Mouse (Mus musculus) ES-Bruce4 (cell line): ENCODE measurements around the gene Ddx1. TPM values are rescaled to one million over a fixed set of nuclear protein-coding genes. Genes with fewer than 3 reads are reported as not detected.
"Not testable (repeated sequence)": the region's sequence is repeated elsewhere in the genome, so short reads cannot be mapped to it uniquely, and the experiment has no call there.

ENCODE experiments used
- H3K27ac ChIP-seq: 2 replicates; pipeline ENCODE4 v1.5.1; 2012; ENCODE audit warnings: low read length, inconsistent platforms; ENCODE audit not compliant: insufficient read depth
- H3K27me3 ChIP-seq: 2 replicates; pipeline ENCODE4 v1.6.1; 2012; ENCODE audit warnings: mild to moderate bottlenecking, low read length, inconsistent platforms; ENCODE audit not compliant: control insufficient read depth, poor library complexity, insufficient read depth, severe bottlenecking
- H3K36me3 ChIP-seq: 2 replicates; pipeline ENCODE4 v1.6.1; 2012; ENCODE audit warnings: inconsistent platforms, mild to moderate bottlenecking, low read length, moderate library complexity; ENCODE audit not compliant: control insufficient read depth, poor library complexity, insufficient read depth, severe bottlenecking
- H3K4me1 ChIP-seq: one replicate; pipeline ENCODE4 v1.8.1; 2011; ENCODE audit warnings: low read length; ENCODE audit not compliant: control insufficient read depth, insufficient read depth
- H3K4me3 ChIP-seq: 2 replicates; pipeline ENCODE4 v1.5.1; 2011; ENCODE audit warnings: low read depth, mild to moderate bottlenecking, low read length
- H3K9ac ChIP-seq: 2 replicates; pipeline ENCODE4 v1.6.1; 2012; ENCODE audit warnings: low read depth, mild to moderate bottlenecking, inconsistent platforms; ENCODE audit not compliant: poor library complexity, severe bottlenecking
- H3K9me3 ChIP-seq: replicated peaks from 2 replicates; pipeline ENCODE4 v1.6.1; 2012; ENCODE audit warnings: mild to moderate bottlenecking, low read length, inconsistent platforms; ENCODE audit not compliant: control insufficient read depth, poor library complexity, insufficient read depth, severe bottlenecking
- CTCF ChIP-seq: IDR thresholded peaks from one replicate; pipeline ENCODE4 v1.8.1; 2011; ENCODE audit warnings: low read depth, low read length
- EP300 ChIP-seq: IDR thresholded peaks from 2 replicates; pipeline ENCODE4 v1.6.1; 2011; ENCODE audit warnings: low read depth, low read length; ENCODE audit not compliant: insufficient read depth
- POLR2A ChIP-seq: IDR thresholded peaks from one replicate; pipeline ENCODE4 v1.8.1; 2011; ENCODE audit warnings: low read length; ENCODE audit not compliant: insufficient read depth
- polyA plus RNA-seq: library from polyadenylated mRNA; stranded (reverse); fragments of >200 nt; gene quantifications from 2 replicates; pipeline ENCODE4 v1.2.4, GENCODE M21; 2011; ENCODE audit warnings: low read depth; ENCODE audit not compliant: missing spikeins, insufficient read depth, insufficient read length

Ddx1 gene
- polyA plus RNA-seq, 1 experiment: 257 TPM

DNA sequence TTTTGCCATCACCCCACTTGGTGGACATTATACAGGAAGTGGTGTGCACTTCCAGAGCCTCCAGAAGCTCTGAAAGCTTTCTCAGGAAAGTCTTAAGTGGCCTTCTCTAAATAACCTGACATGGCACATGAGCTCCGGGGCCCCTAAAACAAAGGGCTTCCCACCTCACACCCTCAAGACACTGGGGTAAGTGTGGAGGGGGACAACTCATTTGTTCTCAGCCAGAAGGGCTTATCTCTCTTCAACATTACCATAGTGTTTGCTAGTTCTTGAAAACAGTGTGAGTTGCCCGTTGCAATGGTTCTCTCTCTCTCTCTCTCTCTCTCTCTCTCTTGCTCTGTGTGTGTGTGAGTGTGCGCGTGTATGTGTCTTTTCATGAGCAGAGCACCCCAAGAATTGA, 62.8 kb downstream of the Ddx1 start:
- no peaks in the 10 kb centered on the region for H3K9me3 ChIP-seq
- H3K4me3 ChIP-seq: no peak overlapping the region
- no peak overlapping the region for H3K9ac ChIP-seq
- no peaks in the 10 kb centered on the region for H3K4me1 ChIP-seq
- no peak overlapping the region for H3K27ac ChIP-seq
- no peak for TF ChIP-seq CTCF
- TF ChIP-seq POLR2A: no peak
- TF ChIP-seq EP300: no peak
- no peaks in the 10 kb centered on the region for H3K36me3 ChIP-seq
- H3K27me3 ChIP-seq: no peaks in the 10 kb centered on the region; the same call in 1 of the 2 replicates

DNA sequence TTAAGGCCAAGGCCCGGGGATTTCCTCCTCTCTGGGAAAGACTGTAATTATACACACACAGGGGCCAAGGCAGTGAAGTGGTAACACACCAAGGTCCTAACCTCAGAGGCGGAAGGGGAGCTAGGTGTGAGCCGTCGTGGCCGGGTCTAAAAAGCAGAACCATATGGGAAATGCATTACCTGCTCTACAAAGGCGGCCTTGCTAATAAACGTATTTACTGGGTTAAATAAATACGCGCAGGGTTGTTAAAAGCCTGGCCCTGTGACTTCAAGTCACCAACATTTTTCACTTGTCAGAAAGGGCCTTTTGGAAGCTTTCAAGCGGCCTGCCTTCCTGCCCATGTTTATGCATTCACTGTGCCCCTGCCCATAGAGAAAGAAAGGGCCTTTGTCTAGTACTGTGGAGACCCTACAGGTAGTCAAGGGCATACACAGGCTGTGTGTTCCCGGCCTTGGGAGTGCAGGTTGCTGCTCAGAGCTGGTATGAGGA, 64.1 kb downstream of the Ddx1 start:
- H3K36me3 ChIP-seq: no peaks in the 10 kb centered on the region
- no peak overlapping the region for H3K9ac ChIP-seq
- no peak overlapping the region for H3K27ac ChIP-seq
- H3K4me1 ChIP-seq: no peaks in the 10 kb centered on the region
- H3K9me3 ChIP-seq: no peaks in the 10 kb centered on the region
- H3K4me3 ChIP-seq: no peak overlapping the region
- TF ChIP-seq EP300 (no peak), CTCF (no peak), POLR2A (no peak)
- no peaks in the 10 kb centered on the region for H3K27me3 ChIP-seq

DNA sequence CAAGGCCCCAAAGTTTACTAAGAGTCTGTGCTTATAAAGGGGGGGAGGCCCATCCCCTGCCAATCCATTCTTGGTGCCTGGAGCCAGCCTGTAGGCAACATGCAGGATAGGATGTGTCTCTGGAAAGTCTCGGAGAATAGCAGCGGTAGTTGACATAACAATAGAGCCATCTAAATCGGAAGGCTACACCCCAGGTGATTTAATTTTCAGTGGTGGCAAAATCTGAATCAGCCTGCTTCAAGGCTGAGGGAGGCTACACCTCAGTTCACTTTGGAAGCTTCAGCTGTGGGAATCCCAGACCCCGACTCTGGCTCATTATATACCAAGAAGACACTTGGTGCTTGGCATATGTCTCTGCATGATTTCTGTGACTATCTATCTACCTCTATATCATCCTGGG, 64.9 kb downstream of the Ddx1 start:
- not testable (repeated sequence) for H3K4me1 ChIP-seq, H3K36me3 ChIP-seq, H3K9me3 ChIP-seq, H3K9ac ChIP-seq, H3K27me3 ChIP-seq, H3K4me3 ChIP-seq, H3K27ac ChIP-seq

DNA sequence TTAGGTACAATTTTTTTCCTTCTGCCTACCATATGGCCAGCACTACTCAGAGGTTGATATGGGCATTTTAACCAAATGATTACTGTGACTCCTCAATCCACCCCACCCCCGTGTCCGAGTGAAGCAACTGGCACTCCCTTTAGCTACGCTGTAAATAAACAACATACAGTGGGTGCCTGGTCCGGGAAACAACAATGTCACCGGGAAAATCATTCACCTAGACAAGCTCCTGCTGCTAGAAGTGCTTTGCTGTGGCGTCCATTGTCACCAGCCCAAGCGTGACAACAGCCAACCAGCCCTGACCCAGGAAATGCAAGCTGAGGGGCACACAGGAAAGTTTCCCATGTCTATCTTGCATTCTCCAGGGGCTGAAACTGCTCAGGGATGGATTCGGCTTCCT, 66.8 kb downstream of the Ddx1 start:
- H3K4me3 ChIP-seq: no peak overlapping the region
- TF ChIP-seq POLR2A (no peak), EP300 (no peak), CTCF (no peak)
- H3K4me1 ChIP-seq: no peaks in the 10 kb centered on the region
- H3K27me3 ChIP-seq: no peaks in the 10 kb centered on the region
- H3K9me3 ChIP-seq: no peaks in the 10 kb centered on the region
- H3K27ac ChIP-seq: no peak overlapping the region
- H3K9ac ChIP-seq: no peak overlapping the region
- no peaks in the 10 kb centered on the region for H3K36me3 ChIP-seq

DNA sequence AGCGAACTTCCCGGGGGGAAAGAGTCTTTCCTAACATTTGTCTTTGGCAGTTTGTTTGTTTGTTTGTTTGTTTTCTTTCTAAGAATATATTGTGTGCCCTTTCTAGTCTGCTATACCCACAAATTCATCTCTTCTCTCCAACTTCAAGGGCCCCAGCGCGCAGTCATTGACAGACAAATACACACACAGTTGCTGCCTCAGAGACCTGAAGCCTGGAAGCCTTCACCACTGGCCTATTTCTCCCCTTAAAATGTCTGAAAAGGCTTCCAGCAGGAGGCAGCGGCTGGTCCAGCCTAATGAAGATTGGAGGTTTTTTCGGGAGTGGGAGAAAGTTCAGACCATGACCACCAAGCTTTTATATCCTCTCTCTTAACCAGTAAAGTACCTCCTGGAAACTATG, 67.3 kb downstream of the Ddx1 start:
- TF ChIP-seq POLR2A (no peak), EP300 (no peak), CTCF (no peak)
- Histone ChIP-seq H3K9me3 (no peaks in the 10 kb centered on the region), H3K27me3 (no peaks in the 10 kb centered on the region), H3K9ac (no peak overlapping the region), H3K4me3 (no peak overlapping the region), H3K36me3 (no peaks in the 10 kb centered on the region), H3K27ac (no peak overlapping the region), H3K4me1 (no peaks in the 10 kb centered on the region)

DNA sequence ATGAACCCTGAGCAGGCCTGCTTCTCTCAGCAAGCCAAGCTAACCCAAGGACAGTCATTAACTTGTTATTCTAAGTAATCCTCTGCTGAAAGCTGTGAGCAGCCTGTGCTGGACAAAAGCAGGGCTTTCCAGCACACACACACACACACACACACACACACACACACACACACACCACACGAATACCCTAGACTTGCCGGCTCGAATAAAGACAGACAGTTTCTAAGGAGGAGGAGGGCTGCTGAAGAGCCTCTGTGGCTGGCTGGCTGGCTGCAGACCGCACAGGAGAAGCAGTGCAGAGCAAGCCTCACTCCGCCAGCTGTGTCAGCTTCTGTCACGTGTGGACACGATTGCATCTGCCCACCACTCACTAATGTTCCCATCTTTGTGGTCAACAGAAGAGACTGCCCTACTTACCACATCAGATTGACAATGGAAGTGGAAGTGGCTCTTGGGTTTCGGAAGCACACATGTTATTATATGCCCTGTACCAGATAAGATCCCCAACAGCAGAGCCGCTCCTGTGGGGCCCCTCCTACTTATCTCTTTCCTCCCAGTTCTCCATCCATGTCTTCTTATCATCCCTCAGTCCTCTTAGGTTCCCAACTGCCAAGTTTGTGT, 68.2 kb downstream of the Ddx1 start:
- TF ChIP-seq EP300 (no peak), POLR2A (no peak), CTCF (no peak)
- Histone ChIP-seq H3K9me3 (no peaks in the 10 kb centered on the region), H3K4me3 (no peak overlapping the region), H3K27ac (no peak overlapping the region), H3K27me3 (no peaks in the 10 kb centered on the region), H3K36me3 (no peaks in the 10 kb centered on the region), H3K4me1 (no peaks in the 10 kb centered on the region), H3K9ac (no peak overlapping the region)

DNA sequence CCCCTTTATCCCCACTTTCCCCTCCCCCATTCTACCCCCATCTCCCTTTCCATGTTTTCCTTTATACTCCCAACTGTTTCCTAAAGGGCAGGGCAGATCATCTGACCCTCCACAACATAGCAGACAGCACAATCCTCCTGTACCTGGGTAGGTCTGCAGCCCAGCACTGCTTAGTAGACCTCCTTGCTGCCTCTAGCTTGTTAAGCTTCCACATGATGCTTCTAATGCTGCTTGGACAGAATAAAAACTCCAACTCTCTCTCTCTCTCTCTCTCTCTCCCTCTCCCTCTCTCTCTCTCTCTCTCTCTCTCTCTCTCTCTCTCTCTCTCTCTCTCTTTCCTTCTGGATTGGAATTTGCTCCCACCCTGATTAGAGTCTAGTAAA, 68.7 kb downstream of the Ddx1 start:
- Histone ChIP-seq H3K9ac (no peak overlapping the region), H3K4me3 (no peak overlapping the region), H3K9me3 (no peaks in the 10 kb centered on the region), H3K27ac (no peak overlapping the region), H3K4me1 (no peaks in the 10 kb centered on the region), H3K27me3 (no peaks in the 10 kb centered on the region), H3K36me3 (no peaks in the 10 kb centered on the region)
- TF ChIP-seq POLR2A (no peak), CTCF (no peak), EP300 (no peak)
